Mouse (Mus musculus) cerebellum, adult 2 months (tissue): ENCODE measurements around the gene Slc44a4. TPM values are rescaled to one million over a fixed set of nuclear protein-coding genes. Genes with fewer than 3 reads are reported as not detected.

Source experiments
- DNase-seq, 2 experiments: peaks; one replicate each; pipeline ENCODE4 v3.0.0; 2021
- H3K27ac ChIP-seq: fragments of 200-500 bp; 2 replicates; pipeline ENCODE4 v1.5.1; 2012; ENCODE audit warnings: low read length, control low read depth, inconsistent platforms; ENCODE audit not compliant: insufficient read depth
- H3K27me3 ChIP-seq: fragments of 200-500 bp; 2 replicates; pipeline ENCODE4 v1.6.1; 2012; ENCODE audit warnings: inconsistent platforms, mild to moderate bottlenecking, low read length, moderate library complexity; ENCODE audit not compliant: control insufficient read depth, insufficient read depth
- H3K4me1 ChIP-seq: fragments of 200-500 bp; 2 replicates; pipeline ENCODE4 v1.6.1; 2011; ENCODE audit warnings: low read length; ENCODE audit not compliant: control insufficient read depth, insufficient read depth
- H3K4me3 ChIP-seq: fragments of 200-500 bp; replicated peaks from 2 replicates; pipeline ENCODE3; 2011; ENCODE audit warnings: mild to moderate bottlenecking, low read depth, low read length, control low read depth; ENCODE audit not compliant: insufficient read depth
- CTCF ChIP-seq: fragments of 200-500 bp; IDR thresholded peaks from 2 replicates; pipeline ENCODE4 v1.5.1; 2011; ENCODE audit warnings: low read depth, mild to moderate bottlenecking, control low read depth, low read length, moderate library complexity, borderline replicate concordance; ENCODE audit not compliant: insufficient read depth
- POLR2A ChIP-seq: fragments of 200-500 bp; IDR thresholded peaks from 2 replicates; pipeline ENCODE4 v1.6.1; 2011; ENCODE audit warnings: low read length, control low read depth, borderline replicate concordance; ENCODE audit not compliant: insufficient read depth
- WGBS: fragments of 180-500 bp; shearing (Covaris S2); methylation state at CpG from one replicate; pipeline ENCODE4 v1.1.7; 2018; 5-methylcytosine and 5-hydroxymethylcytosine counted together
- polyA plus RNA-seq: library from polyadenylated mRNA; depleted of rRNA; stranded (reverse); fragments of >200 nt; gene quantifications from 2 replicates; pipeline ENCODE4 v1.2.3, GENCODE M21; 2012

Slc44a4 gene
- polyA plus RNA-seq, 1 experiment = 0.05 TPM

DNA sequence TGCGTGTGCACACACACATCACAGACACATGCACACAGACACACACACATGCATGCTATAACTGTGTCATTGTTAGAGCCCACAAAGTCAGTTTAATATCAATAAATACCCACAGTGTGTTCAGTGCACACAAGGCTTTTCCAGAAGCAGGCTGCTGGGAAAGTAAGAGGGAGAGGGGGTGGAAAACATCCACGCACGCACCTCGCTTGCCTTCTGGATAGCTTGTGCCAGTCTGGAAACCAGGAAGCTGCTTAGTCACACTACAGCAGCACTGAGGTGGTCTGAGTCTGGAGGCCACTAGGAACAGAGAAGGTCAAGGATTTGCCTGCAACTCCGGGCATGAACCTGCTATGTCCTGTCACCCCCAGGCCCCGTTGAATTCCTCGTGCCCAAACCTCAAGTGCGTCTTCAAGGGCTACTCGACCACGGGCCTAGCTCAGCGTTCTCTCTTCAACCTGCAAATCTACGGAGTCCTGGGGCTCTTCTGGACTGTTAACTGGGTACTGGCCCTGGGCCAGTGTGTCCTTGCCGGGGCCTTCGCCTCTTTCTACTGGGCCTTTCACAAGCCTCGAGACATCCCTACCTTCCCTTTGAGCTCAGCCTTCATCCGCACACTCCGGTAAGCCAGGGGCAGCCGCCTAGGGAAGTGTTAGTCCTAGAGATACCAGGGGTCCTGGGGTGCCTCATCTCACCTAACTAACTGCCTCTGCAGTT is 13.2 kb downstream of the Slc44a4 start:
- TF ChIP-seq CTCF = no peak
- TF ChIP-seq POLR2A = no peak
- no peak for DNase-seq
- H3K4me3 ChIP-seq = no peak overlapping the region
- H3K27me3 ChIP-seq = no peaks in the 10 kb centered on the region
- H3K27ac ChIP-seq = no peak overlapping the region
- no peaks in the 10 kb centered on the region; the same call in 1 of the 2 replicates for H3K4me1 ChIP-seq
- WGBS = 77% methylated on average over 18 of the region's 18 CpGs

- Histone ChIP-seq H3K4me1 (no peaks in the 10 kb centered on the region; the same call in 1 of the 2 replicates), H3K27me3 (no peaks in the 10 kb centered on the region), H3K27ac (no peak overlapping the region), H3K4me3 (no peak overlapping the region)
- 67% methylated on average over 4 of the region's 4 CpGs for WGBS
- DNase-seq = no peak
- no peak for TF ChIP-seq POLR2A
- TF ChIP-seq CTCF = no peak
Measured at GRCm38 (mm10) chr17:34928841-34929240, 14.6 kb downstream of the Slc44a4 start.

GRCm38 (mm10) chr17:34931061-34931734 is 16.9 kb downstream of the Slc44a4 start, which contains the start of gene Neu1:
Gene Neu1 (plus strand): TSS chr17:34931253.
- TF ChIP-seq POLR2A (peak; percentile 63; the same call in 1 of the 2 replicates), CTCF (peak; percentile 57)
- under 1% methylated on average over 38 of the region's 38 CpGs for whole genome bisulfite sequencing

GRCm38 (mm10) chr17:34931735-34932098 is 17.5 kb downstream of the Slc44a4 start:
- TF ChIP-seq CTCF (no peak), POLR2A (no peak)
- no peaks in the 10 kb centered on the region for H3K27me3 ChIP-seq
- peak; percentile 62 to 68 for DNase-seq

More at GRCm38 (mm10) chr17:34931061-34931734, 16.9 kb downstream of the Slc44a4 start, which contains the start of gene Neu1:
- Histone ChIP-seq H3K4me1 (no peaks in the 10 kb centered on the region; the same call in 1 of the 2 replicates), H3K4me3 (peak within 1 kb of the TSS; percentile 84), H3K27me3 (no peaks in the 10 kb centered on the region), H3K27ac (peak within 1 kb of the TSS; percentile 60)
- peak; percentile 99 for DNase-seq

GRCm38 (mm10) chr17:34932287-34932686 is 18.0 kb downstream of the Slc44a4 start:
- no peak for TF ChIP-seq CTCF
- TF ChIP-seq POLR2A = no peak
- no peaks in the 10 kb centered on the region for H3K27me3 ChIP-seq
- H3K27ac ChIP-seq = no peak overlapping the region
- 82% methylated on average over 8 of the region's 8 CpGs for WGBS
- peak overlapping the region; percentile 84 for H3K4me3 ChIP-seq
- DNase-seq = no peak
- no peaks in the 10 kb centered on the region; the same call in 1 of the 2 replicates for H3K4me1 ChIP-seq

More at GRCm38 (mm10) chr17:34931735-34932098, 17.5 kb downstream of the Slc44a4 start:
- H3K27ac ChIP-seq = peak overlapping the region; percentile 60; the same call in 1 of the 2 replicates
- H3K4me3 ChIP-seq = peak overlapping the region; percentile 84
- H3K4me1 ChIP-seq = no peaks in the 10 kb centered on the region; the same call in 1 of the 2 replicates
- WGBS = 3% methylated on average over 14 of the region's 14 CpGs

DNA sequence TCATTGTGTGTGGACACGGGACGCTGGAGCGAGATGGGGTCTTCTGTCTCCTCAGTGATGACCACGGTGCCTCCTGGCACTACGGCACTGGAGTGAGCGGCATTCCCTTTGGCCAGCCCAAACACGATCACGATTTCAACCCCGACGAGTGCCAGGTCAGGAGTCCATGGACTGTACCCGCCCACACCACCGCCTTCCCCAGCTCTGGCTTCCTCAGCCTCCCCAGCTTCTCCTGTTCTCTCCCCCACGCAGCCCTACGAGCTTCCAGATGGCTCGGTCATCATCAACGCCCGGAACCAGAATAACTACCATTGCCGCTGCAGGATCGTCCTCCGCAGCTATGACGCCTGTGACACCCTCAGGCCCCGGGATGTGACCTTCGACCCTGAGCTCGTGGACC is 19.8 kb downstream of the Slc44a4 start:
- no peak for DNase-seq
- Histone ChIP-seq H3K4me3 (no peak overlapping the region), H3K27me3 (no peaks in the 10 kb centered on the region), H3K27ac (no peak overlapping the region), H3K4me1 (no peaks in the 10 kb centered on the region; the same call in 1 of the 2 replicates)
- TF ChIP-seq POLR2A (no peak), CTCF (no peak)
- WGBS = 58% methylated on average over 24 of the region's 24 CpGs

DNA sequence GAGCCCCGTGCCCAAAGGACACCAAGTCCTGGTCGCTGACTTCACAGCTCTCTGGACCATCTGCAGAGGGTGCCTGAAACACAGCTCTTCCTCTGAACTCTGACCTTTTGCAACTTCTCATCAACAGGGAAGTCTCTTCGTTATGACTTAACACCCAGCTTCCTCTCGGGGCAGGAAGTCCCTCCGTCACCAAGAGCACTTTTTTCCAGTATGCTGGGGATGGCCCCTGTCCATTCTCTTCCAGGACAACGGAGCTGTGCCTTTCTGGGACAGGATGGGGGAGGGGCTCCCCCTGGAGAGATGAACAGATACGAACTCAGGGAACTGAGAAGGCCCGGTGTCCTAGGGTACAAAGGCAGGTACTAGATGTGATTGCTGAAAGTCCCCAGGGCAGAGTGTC is 20.6 kb downstream of the Slc44a4 start:
- Histone ChIP-seq H3K27ac (no peak overlapping the region), H3K4me1 (no peaks in the 10 kb centered on the region; the same call in 1 of the 2 replicates), H3K27me3 (no peaks in the 10 kb centered on the region), H3K4me3 (no peak overlapping the region)
- no peak for TF ChIP-seq POLR2A
- no peak for TF ChIP-seq CTCF
- 50% methylated on average over 8 of the region's 8 CpGs for WGBS
- DNase-seq = no peak
